Mouse (Mus musculus): ENCODE data around the gene Sstr3. TPM values are rescaled to one million over a fixed set of nuclear protein-coding genes. Genes with fewer than 3 reads are reported as not detected.

Sstr3 gene
- polyA plus RNA-seq, 1 experiment = not detected

DNA sequence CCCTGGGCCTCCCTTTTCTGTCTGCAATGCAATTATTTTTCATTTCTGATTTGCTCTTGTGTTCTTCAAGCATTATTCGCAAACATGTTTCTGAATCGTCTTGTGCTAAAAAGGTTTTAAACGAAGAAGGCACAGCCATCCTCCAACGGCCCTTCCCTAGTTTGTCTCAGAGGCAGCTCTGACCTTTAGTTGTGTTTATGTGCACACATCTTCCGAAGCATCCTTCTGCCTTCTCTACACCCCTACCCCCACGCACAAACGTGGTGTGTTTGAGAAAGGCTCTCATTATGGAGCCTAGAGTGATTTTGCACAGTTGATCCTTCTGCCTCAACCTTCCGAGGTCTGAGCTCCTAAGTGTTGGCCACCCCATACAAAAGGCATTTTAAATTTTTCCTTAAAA is 4.2 kb upstream of the Sstr3 start:
- Histone ChIP-seq H3K4me3 (ENCODE audit: insufficient read depth, low read depth, low read length) (no peak overlapping the region), H3K27ac (ENCODE audit: insufficient read depth, low read depth, low read length) (peak overlapping the region; percentile 80), H3K4me1 (ENCODE audit: control insufficient read depth, insufficient read depth, low read length) (peaks cover 40% of the 10 kb centered on the region)
- 36% methylated on average over 8 of the region's 8 CpGs for WGBS
- TF ChIP-seq POLR2A (IDR thresholded peaks at IDR 0.05; ENCODE audit: insufficient read depth, low read depth, low read length) = no peak
- no peak for TF ChIP-seq CTCF (IDR thresholded peaks at IDR 0.05; ENCODE audit: insufficient read depth, low read depth, low read length)

DNA sequence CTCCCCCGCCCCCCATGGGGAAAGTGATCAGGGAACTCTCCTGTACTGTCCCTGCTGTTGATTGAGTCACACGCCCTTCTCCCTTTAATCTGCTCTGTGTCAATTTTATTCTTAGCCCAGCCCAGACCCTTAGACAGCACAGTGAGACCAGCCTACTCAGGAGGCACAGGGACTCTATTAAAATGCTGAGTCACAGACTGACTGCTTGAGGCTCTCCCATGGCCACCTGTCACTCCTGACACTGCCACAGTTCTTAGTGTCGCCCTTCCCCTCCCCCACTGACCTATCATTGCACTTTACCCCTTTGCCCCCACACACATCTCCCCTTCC is 3.8 kb upstream of the Sstr3 start:
- Histone ChIP-seq H3K4me1 (ENCODE audit: control insufficient read depth, insufficient read depth, low read length) (peaks cover 44% of the 10 kb centered on the region), H3K4me3 (ENCODE audit: insufficient read depth, low read depth, low read length) (no peak overlapping the region), H3K27ac (ENCODE audit: insufficient read depth, low read depth, low read length) (peak overlapping the region; percentile 80)
- 58% methylated on average over 3 of the region's 3 CpGs for WGBS
- TF ChIP-seq CTCF (IDR thresholded peaks at IDR 0.05; ENCODE audit: insufficient read depth, low read depth, low read length) = no peak
- TF ChIP-seq POLR2A (IDR thresholded peaks at IDR 0.05; ENCODE audit: insufficient read depth, low read depth, low read length) = no peak

DNA sequence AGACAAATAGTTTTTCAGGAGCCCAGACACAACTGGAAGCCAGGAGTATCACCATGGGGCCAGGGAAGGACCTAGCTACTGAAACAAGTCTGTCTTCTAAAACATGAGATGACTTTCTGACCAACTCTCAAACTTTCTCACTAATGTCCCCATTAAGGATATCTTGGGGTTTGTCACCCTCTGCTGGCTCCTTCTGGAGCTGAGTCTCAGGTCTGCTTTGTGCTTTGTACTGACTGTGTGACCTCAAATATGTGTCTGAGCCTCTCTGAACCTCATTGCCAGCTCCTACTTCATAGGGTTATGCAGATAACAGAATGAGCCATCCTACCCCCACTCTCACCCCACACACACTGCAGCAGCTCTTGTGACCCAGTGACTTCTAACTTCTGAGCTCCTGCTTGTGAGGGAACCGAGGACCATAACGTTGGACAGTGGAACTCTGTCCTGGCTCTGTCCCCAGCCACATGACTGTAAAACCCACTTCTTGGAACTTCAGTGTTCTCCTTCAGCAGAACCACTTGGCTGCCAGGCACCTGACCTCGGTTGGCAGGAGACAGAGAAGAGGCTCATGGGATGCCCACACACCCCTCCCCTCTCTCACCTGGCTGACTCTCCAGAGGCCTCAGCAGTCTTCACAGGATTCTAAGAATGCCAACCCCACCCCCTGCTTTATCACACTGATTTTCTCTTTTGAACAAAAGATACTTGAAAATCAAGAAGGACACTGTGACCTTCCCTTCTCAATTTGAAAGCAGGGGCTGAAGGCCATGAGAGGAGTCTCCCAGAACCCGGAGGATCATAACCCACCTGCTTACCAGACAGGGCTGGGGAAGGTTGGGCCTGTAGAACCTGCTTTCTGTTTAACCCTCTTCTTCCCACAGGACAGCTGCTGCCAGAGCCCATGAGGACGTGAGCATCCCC is 3.2 kb upstream of the Sstr3 start:
- Histone ChIP-seq H3K27ac (ENCODE audit: insufficient read depth, low read depth, low read length) (peak overlapping the region; percentile 80), H3K4me1 (ENCODE audit: control insufficient read depth, insufficient read depth, low read length) (peaks cover 46% of the 10 kb centered on the region), H3K4me3 (ENCODE audit: insufficient read depth, low read depth, low read length) (no peak overlapping the region)
- WGBS = 44% methylated on average over 5 of the region's 5 CpGs
- TF ChIP-seq POLR2A (IDR thresholded peaks at IDR 0.05; ENCODE audit: insufficient read depth, low read depth, low read length) = no peak
- TF ChIP-seq CTCF (IDR thresholded peaks at IDR 0.05; ENCODE audit: insufficient read depth, low read depth, low read length) = no peak

DNA sequence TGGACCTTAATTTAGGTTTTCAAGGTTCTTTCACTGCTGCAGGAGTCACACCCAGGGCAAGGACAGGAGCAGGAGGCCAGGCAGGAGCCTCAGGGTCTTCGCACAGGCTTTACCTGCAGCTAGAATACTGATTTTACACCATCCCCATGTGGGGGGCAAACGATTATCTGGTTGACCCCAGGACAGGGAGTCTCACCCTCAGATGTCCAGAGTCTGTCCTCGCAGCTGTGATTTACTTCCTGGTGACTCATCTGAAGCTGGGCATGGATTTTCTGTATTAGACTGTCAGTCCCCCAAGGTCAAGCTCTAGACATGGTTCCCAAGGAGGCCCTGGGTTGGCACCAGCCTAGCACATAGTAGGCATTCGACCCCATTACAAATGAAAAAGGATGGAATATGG is 1.6 kb upstream of the Sstr3 start:
- 80% methylated on average over 4 of the region's 4 CpGs for WGBS
- Histone ChIP-seq H3K27ac (ENCODE audit: insufficient read depth, low read depth, low read length) (no peak overlapping the region), H3K4me3 (ENCODE audit: insufficient read depth, low read depth, low read length) (no peak overlapping the region), H3K4me1 (ENCODE audit: control insufficient read depth, insufficient read depth, low read length) (peaks cover 60% of the 10 kb centered on the region)
- TF ChIP-seq CTCF (IDR thresholded peaks at IDR 0.05; ENCODE audit: insufficient read depth, low read depth, low read length) (no peak), POLR2A (IDR thresholded peaks at IDR 0.05; ENCODE audit: insufficient read depth, low read depth, low read length) (no peak)

DNA sequence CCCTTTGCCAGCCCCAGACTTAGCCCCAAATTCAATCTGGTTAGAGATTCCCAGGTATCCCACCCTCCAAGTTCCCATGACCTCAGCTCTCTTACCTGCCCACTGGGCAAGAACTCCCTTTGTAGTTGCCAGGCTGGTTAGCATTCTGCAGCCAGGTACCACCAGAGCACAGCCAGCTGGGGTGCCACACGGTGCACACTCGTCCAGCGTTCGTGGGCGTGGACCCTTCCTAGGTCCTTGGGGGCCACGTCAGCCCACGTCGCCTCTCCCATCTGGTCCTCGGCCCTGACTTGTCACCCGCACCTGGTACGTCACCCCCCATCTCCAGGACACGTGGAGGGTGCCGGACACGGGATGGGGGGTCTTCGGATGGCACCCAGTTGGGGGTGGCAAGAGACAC is 444 bp downstream of the Sstr3 start:
- H3K27ac ChIP-seq (ENCODE audit: insufficient read depth, low read depth, low read length) = peak overlapping the region; percentile 97
- WGBS = 42% methylated on average over 15 of the region's 15 CpGs
- peaks cover 69% of the 10 kb centered on the region for H3K4me1 ChIP-seq (ENCODE audit: control insufficient read depth, insufficient read depth, low read length)
- TF ChIP-seq POLR2A (IDR thresholded peaks at IDR 0.05; ENCODE audit: insufficient read depth, low read depth, low read length) (no peak), CTCF (IDR thresholded peaks at IDR 0.05; ENCODE audit: insufficient read depth, low read depth, low read length) (no peak)
- H3K4me3 ChIP-seq (ENCODE audit: insufficient read depth, low read depth, low read length) = peak overlapping the region; percentile 52

DNA sequence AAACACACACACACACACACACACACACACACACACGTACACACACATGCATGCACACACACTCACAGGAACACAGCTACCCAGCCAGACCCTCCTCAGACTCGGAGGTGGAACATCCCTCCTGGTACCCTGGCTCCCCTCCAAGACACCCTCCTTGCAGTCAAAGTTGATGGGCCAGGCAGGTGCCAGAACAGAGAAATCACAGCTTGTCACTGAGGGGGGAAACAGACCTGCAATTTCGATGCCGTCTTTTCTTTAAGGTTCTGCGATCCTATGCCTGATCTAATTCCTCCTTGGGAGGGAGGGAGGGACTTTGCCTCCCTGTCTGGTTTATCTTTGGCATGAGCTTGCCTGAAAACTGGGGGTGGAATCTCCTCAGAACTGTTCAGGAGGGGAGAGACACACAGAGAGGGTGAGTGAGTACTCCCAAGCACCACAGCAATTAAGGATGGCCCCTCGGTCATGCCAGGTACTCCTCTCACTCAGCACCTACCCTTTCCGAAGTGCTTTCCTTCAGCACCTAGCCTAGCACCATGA is 1.6 kb downstream of the Sstr3 start:
- peak overlapping the region; percentile 52 for H3K4me3 ChIP-seq (ENCODE audit: insufficient read depth, low read depth, low read length)
- WGBS = 25% methylated on average over 7 of the region's 7 CpGs
- peak overlapping the region; percentile 97 for H3K27ac ChIP-seq (ENCODE audit: insufficient read depth, low read depth, low read length)
- TF ChIP-seq POLR2A (IDR thresholded peaks at IDR 0.05; ENCODE audit: insufficient read depth, low read depth, low read length) (no peak), CTCF (IDR thresholded peaks at IDR 0.05; ENCODE audit: insufficient read depth, low read depth, low read length) (no peak)
- peaks cover 69% of the 10 kb centered on the region for H3K4me1 ChIP-seq (ENCODE audit: control insufficient read depth, insufficient read depth, low read length)

DNA sequence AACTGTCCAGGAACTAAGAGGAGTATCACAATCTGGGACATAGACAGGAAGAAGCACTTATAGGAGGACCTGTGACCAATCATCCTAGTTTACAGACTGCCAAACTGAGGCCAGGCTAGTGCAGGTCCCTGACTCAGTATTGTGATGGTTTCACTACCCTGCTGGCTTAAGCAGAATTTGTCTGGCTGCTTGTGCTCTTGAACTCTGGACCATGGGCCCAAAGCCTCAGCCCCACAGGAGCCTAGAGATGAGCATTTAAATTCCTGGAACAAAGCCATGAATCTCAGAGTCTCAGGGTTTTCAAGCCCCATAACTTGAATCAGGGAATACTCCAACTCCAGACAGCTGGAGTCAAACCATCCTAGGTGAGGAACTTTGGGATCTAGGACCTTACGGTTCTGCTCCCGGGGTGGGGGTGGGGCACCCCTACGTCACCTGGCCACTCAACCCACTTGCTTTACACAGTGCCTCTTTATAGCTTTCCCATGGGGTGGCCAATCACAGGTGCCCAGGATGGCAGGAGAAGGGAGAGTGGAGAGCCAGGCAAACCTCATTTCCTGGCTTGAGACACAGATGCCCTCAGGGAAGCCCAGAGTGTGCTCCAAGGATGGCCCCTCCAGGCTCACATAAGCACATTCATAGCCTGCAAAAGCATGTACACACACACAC is 2.3 kb downstream of the Sstr3 start:
- Histone ChIP-seq H3K4me3 (ENCODE audit: insufficient read depth, low read depth, low read length) (peak overlapping the region; percentile 52), H3K4me1 (ENCODE audit: control insufficient read depth, insufficient read depth, low read length) (peaks cover 67% of the 10 kb centered on the region), H3K27ac (ENCODE audit: insufficient read depth, low read depth, low read length) (peak overlapping the region; percentile 72)
- 47% methylated on average over 3 of the region's 3 CpGs for WGBS
- no peak for TF ChIP-seq CTCF (IDR thresholded peaks at IDR 0.05; ENCODE audit: insufficient read depth, low read depth, low read length)
- no peak for TF ChIP-seq POLR2A (IDR thresholded peaks at IDR 0.05; ENCODE audit: insufficient read depth, low read depth, low read length)

DNA sequence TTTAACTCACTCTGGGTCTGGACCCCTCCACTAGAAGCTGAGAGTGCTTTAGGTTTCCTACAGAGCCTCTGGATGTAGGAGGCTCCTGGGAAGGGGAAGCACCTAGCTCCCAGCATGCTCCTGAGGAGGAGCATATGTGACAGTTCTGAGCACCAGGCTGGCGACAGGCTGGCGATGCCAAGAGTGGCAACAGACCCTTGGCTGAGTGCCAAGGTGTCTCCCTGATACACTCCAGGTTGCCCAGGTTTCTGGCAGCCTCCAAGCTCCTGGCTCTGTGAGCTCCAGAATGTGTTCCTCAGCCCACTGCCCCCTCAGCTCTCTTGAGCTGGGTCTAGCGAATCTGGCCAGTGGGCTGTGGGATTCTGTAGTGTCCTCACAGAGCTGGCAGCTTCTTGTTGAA is 2.9 kb downstream of the Sstr3 start:
- 0 out of 2 replicates have a peak overlapping the region, but pooled peaks have one; percentile 1 for H3K27ac ChIP-seq (ENCODE audit: insufficient read depth, low read depth, low read length)
- peaks cover 67% of the 10 kb centered on the region for H3K4me1 ChIP-seq (ENCODE audit: control insufficient read depth, insufficient read depth, low read length)
- TF ChIP-seq POLR2A (IDR thresholded peaks at IDR 0.05; ENCODE audit: insufficient read depth, low read depth, low read length) (no peak), CTCF (IDR thresholded peaks at IDR 0.05; ENCODE audit: insufficient read depth, low read depth, low read length) (no peak)
- 0 out of 2 replicates have a peak overlapping the region, but pooled peaks have one; percentile 6 for H3K4me3 ChIP-seq (ENCODE audit: insufficient read depth, low read depth, low read length)
- 26% methylated on average over 3 of the region's 3 CpGs for WGBS

DNA sequence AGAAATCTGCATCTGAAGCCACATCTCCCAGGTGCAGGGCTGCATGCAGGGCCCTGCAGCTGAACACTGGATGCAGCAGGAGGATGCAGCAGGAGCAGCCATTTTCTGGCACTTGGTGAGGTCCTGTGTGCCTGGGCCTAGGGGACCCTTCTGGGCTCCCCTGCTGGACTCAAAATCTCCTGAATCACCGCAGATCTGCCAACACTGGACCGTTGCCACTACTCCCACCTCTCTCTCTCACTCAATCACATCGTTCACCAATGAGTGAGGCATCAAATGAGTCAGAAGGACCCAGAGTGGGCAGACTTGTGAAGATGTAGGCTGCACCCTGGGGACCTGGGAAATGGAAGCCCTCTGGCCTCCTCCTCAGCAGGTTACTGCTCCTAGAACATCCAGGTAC is 3.4 kb downstream of the Sstr3 start:
- Histone ChIP-seq H3K4me1 (ENCODE audit: control insufficient read depth, insufficient read depth, low read length) (peaks cover 69% of the 10 kb centered on the region), H3K27ac (ENCODE audit: insufficient read depth, low read depth, low read length) (no peak overlapping the region), H3K4me3 (ENCODE audit: insufficient read depth, low read depth, low read length) (no peak overlapping the region)
- no peak for TF ChIP-seq CTCF (IDR thresholded peaks at IDR 0.05; ENCODE audit: insufficient read depth, low read depth, low read length)
- TF ChIP-seq POLR2A (IDR thresholded peaks at IDR 0.05; ENCODE audit: insufficient read depth, low read depth, low read length) = no peak
- WGBS = 39% methylated on average over 3 of the region's 3 CpGs
